In the genomic region with DNA sequence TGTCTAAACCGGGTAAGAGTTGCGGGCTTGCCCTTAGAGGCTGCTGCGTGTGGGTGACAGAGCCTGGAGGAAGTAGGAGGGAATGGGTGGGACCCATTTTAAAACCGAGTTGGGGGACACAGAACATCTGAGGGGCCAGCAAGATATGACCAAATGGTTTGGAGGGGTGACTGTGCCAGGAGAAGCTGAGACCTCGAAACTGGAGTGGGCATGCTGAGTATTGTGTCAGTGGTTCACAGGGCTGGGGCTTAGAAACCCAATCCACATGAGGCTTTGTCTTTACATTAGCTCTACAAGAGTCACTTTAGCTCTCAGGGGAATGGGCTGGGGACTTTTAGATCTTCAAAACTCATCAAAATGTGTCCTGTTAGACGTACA, we compare ENCODE assay signal across 8 mouse cellular contexts. TPM values are rescaled to one million over a fixed set of nuclear protein-coding genes. Genes with fewer than 3 reads are reported as not detected.
DNase-seq lines count a peak whose midpoint lies in the region; ATAC-seq and TF ChIP-seq lines count a peak whose summit lies in the region.

No protein-coding gene starts in this region.

- peak overlapping the region; percentile 39 for H3K27ac ChIP-seq in heart, embryonic 16.5 days (ENCODE audit: low read length)
- peak overlapping the region; percentile 56 for H3K27ac ChIP-seq in MEL (ENCODE audit: control insufficient read depth, low read depth, low read length)
- H3K27ac ChIP-seq in forebrain, postnatal 0 days (ENCODE audit: low read depth, low read length) = peak overlapping the region; percentile 24; the same call in 1 of the 2 replicates
- H3K27ac ChIP-seq in midbrain, embryonic 10.5 days (replicated peaks) = peak overlapping the region; percentile 84

- TF ChIP-seq RAD21 in MEL (IDR thresholded peaks at IDR 0.05; ENCODE audit: low read depth, low read length) = no peak

- no peak for DNase-seq in heart, postnatal 4 days
- no peak for DNase-seq in MEL (ENCODE audit: low read depth, low spot score)
- DNase-seq in forebrain, postnatal 0 days = no peak
- no peak for DNase-seq in midbrain, embryonic 10.5 days (ENCODE audit: low spot score)
- no peak for DNase-seq in thymus, postnatal 4 days
- DNase-seq in cerebellum, adult 11 months = no peak
- no peak for DNase-seq in layer of hippocampus, adult 11-12 months (ENCODE audit: low spot score)

- TF ChIP-seq POLR2A in MEL (IDR thresholded peaks at IDR 0.05; ENCODE audit: control insufficient read depth in 1 of 2, insufficient read depth in 1 of 2, low read depth in 1 of 2, low read length in 2 of 2, poor library complexity in 1 of 2) = peak in 1 of 2 experiments; percentile 47; a peak in 1 of 4 replicates

- H3K9ac ChIP-seq in heart, embryonic 16.5 days (ENCODE audit: low read length) = peak overlapping the region; percentile 69
- H3K9ac ChIP-seq in MEL (ENCODE audit: control insufficient read depth, low read depth, low read length, poor library complexity, severe bottlenecking) = peak overlapping the region; percentile 65
- H3K9ac ChIP-seq in forebrain, postnatal 0 days = peak overlapping the region; percentile 42

- H3K4me3 ChIP-seq in heart, embryonic 16.5 days (ENCODE audit: low read length) = peak overlapping the region; percentile 67
- peak overlapping the region; percentile 71 to 72 for H3K4me3 ChIP-seq in MEL (ENCODE audit: control insufficient read depth in 1 of 2, insufficient read depth in 1 of 2, low read depth in 2 of 2, low read length in 2 of 2)
- H3K4me3 ChIP-seq in forebrain, postnatal 0 days (ENCODE audit: low read depth, low read length) = peak overlapping the region; percentile 47
- H3K4me3 ChIP-seq in midbrain, embryonic 10.5 days = peak overlapping the region; percentile 65

- TF ChIP-seq CTCF in MEL (IDR thresholded peaks at IDR 0.05 in 2 of 3, conservative IDR thresholded peaks at IDR 0.05 in 1 of 3; ENCODE audit: control insufficient read depth in 1 of 3, insufficient read depth in 1 of 3, low read depth in 2 of 3, low read length in 3 of 3, poor library complexity in 1 of 3, severe bottlenecking in 1 of 3) = no peak
- no peak for TF ChIP-seq CTCF in forebrain, postnatal 0 days (IDR thresholded peaks at IDR 0.05; ENCODE audit: low read depth)

- H3K27me3 ChIP-seq in heart, embryonic 16.5 days (ENCODE audit: control insufficient read depth, insufficient read depth, low read length) = no peaks in the 10 kb centered on the region
- H3K27me3 ChIP-seq in MEL (ENCODE audit: control insufficient read depth in 1 of 2, insufficient read depth in 2 of 2, low read length in 2 of 2) = no peaks in the 10 kb centered on the region
- H3K27me3 ChIP-seq in forebrain, postnatal 0 days (ENCODE audit: insufficient read depth, low read length) = no peaks in the 10 kb centered on the region
- no peaks in the 10 kb centered on the region for H3K27me3 ChIP-seq in midbrain, embryonic 10.5 days (ENCODE audit: low read depth, poor library complexity, severe bottlenecking)

- peak overlapping the region; percentile 65 for H3K4me2 ChIP-seq in heart, embryonic 16.5 days (ENCODE audit: low read depth, low read length)
- H3K4me2 ChIP-seq in forebrain, postnatal 0 days (ENCODE audit: low read depth) = peak overlapping the region; percentile 54

- 11% methylated on average over 6 of the region's 6 CpGs for WGBS in heart, embryonic 16.5 days
- 23% methylated on average over 6 of the region's 6 CpGs for WGBS in forebrain, postnatal 0 days
- WGBS in midbrain, embryonic 10.5 days = 22% methylated on average over 6 of the region's 6 CpGs

- H3K36me3 ChIP-seq in heart, embryonic 16.5 days (ENCODE audit: control insufficient read depth, insufficient read depth) = 0 out of 2 replicates have a peak, but pooled peaks cover 4% of the 10 kb centered on the region
- H3K36me3 ChIP-seq in MEL (ENCODE audit: control insufficient read depth in 1 of 2, insufficient read depth in 2 of 2, low read length in 2 of 2) = peaks cover 0 to 2% of the 10 kb centered on the region in 2 experiments; a peak in 1 of 4 replicates
- no peaks in the 10 kb centered on the region for H3K36me3 ChIP-seq in forebrain, postnatal 0 days (ENCODE audit: insufficient read depth)
- peaks cover under 1% of the 10 kb centered on the region; the same call in 1 of the 2 replicates for H3K36me3 ChIP-seq in midbrain, embryonic 10.5 days

- H3K4me1 ChIP-seq in heart, embryonic 16.5 days (ENCODE audit: control insufficient read depth, insufficient read depth, low read length) = peaks cover 5% of the 10 kb centered on the region; the same call in 1 of the 2 replicates
- H3K4me1 ChIP-seq in MEL (ENCODE audit: control insufficient read depth in 1 of 2, insufficient read depth in 2 of 2, low read length in 2 of 2) = no peaks in the 10 kb centered on the region
- H3K4me1 ChIP-seq in forebrain, postnatal 0 days (ENCODE audit: insufficient read depth) = no peaks in the 10 kb centered on the region
- peaks cover 20% of the 10 kb centered on the region for H3K4me1 ChIP-seq in midbrain, embryonic 10.5 days

- TF ChIP-seq EP300 in MEL (IDR thresholded peaks at IDR 0.05; ENCODE audit: low read depth in 1 of 2, low read length in 2 of 2) = no peak

- H3K79me2 ChIP-seq in MEL (ENCODE audit: control insufficient read depth, insufficient read depth, low read length, poor library complexity) = no peaks in the 10 kb centered on the region; the same call in 1 of the 2 replicates

- ATAC-seq in heart, embryonic 16.5 days (replicated peaks; ENCODE audit: extremely low read depth, insufficient read depth, low FRiP score) = no peak
- no peak for ATAC-seq in forebrain, postnatal 0 days

- H3K9me3 ChIP-seq in heart, embryonic 16.5 days (replicated peaks; ENCODE audit: control insufficient read depth, low read length) = no peaks in the 10 kb centered on the region
- no peaks in the 10 kb centered on the region for H3K9me3 ChIP-seq in MEL (replicated peaks; ENCODE audit: insufficient read depth, low read length)
- no peaks in the 10 kb centered on the region for H3K9me3 ChIP-seq in forebrain, postnatal 0 days (ENCODE audit: low read length)
- no peaks in the 10 kb centered on the region for H3K9me3 ChIP-seq in midbrain, embryonic 10.5 days (replicated peaks)

TF ChIP-seq in MEL, 35 proteins besides CTCF, POLR2A, EP300 and RAD21:
- TF ChIP-seq MAZ (IDR thresholded peaks at IDR 0.05; ENCODE audit: low read depth, low read length) = no peak
- TF ChIP-seq MAX (IDR thresholded peaks at IDR 0.05; ENCODE audit: low read length) = no peak; the same call in 1 of the 2 replicates
- TF ChIP-seq UBTF (IDR thresholded peaks at IDR 0.05; ENCODE audit: borderline replicate concordance, insufficient read depth, low read depth, low read length) = no peak
- TF ChIP-seq NRF1 (IDR thresholded peaks at IDR 0.05; ENCODE audit: insufficient read depth, low read depth, low read length, poor library complexity, severe bottlenecking) = no peak
- TF ChIP-seq NELFE (IDR thresholded peaks at IDR 0.05; ENCODE audit: low read depth, low read length) = no peak
- no peak for TF ChIP-seq MAFK (IDR thresholded peaks at IDR 0.05; ENCODE audit: borderline replicate concordance, low read depth, low read length)
- no peak for TF ChIP-seq USF1 (IDR thresholded peaks at IDR 0.05; ENCODE audit: low read depth, low read length)
- TF ChIP-seq JUND (IDR thresholded peaks at IDR 0.05; ENCODE audit: low read depth, low read length) = no peak
- TF ChIP-seq ETS1 (IDR thresholded peaks at IDR 0.05; ENCODE audit: low read depth, low read length) = no peak
- no peak for TF ChIP-seq POLR2AphosphoS5 (IDR thresholded peaks at IDR 0.05; ENCODE audit: borderline replicate concordance, low read depth, low read length)
- no peak for TF ChIP-seq SIN3A (IDR thresholded peaks at IDR 0.05; ENCODE audit: low read length)
- no peak for TF ChIP-seq TAL1 (IDR thresholded peaks at IDR 0.05; ENCODE audit: low read length)
- TF ChIP-seq MYC (IDR thresholded peaks at IDR 0.05; ENCODE audit: low read depth, low read length) = no peak
- no peak for TF ChIP-seq ZKSCAN1 (IDR thresholded peaks at IDR 0.05; ENCODE audit: low read depth, low read length)
- no peak for TF ChIP-seq HCFC1 (IDR thresholded peaks at IDR 0.05; ENCODE audit: low read depth, low read length)
- no peak for TF ChIP-seq POLR2AphosphoS2 (IDR thresholded peaks at IDR 0.05; ENCODE audit: low read length)
TF ChIP-seq in MEL: peak in this region for 0.

RNA-seq across cellular contexts. Expression of a gene that starts 0.3 kb away (rescaled TPM):
- polyA plus RNA-seq in heart, embryonic 16.5 days (2015; fragmentation: Nextera tagmentation; extraction: Ambion mirVana) = 14.2 and 15.1 TPM in 2 replicates
- total RNA-seq in heart, postnatal 4 days (2021) = 10 to 100 TPM; 15.9 to 16.3 TPM
- 17.9 and 19.4 TPM in 2 replicates for total RNA-seq in MEL (2012; rRNA removed)
- 10 to 100 TPM in 1 of 2 experiments, not detected in 1; 23.1 TPM for polyA plus RNA-seq in MEL (2012; ENCODE audit: insufficient read depth in 1 of 2, insufficient read length in 2 of 2, low read depth in 1 of 2, low replicate concordance in 2 of 2, missing spikeins in 1 of 2)
- 49.1 and 49.9 TPM in 2 replicates for total RNA-seq in forebrain, postnatal 0 days (2014; rRNA removed)
- 41.7 and 44.8 TPM in 2 replicates for polyA plus RNA-seq in forebrain, postnatal 0 days (2015; fragmentation: Nextera tagmentation; extraction: Ambion mirVana)
- 44.1 and 47.3 TPM in 2 replicates for polyA plus RNA-seq in midbrain, embryonic 10.5 days (2016; fragmentation: Nextera tagmentation; extraction: Ambion mirVana)

RNA-seq across cellular contexts. Expression of a gene that starts 0.5 kb away (rescaled TPM):
- 57.8 and 58.4 TPM in 2 replicates for polyA plus RNA-seq in heart, embryonic 16.5 days (2015; fragmentation: Nextera tagmentation; extraction: Ambion mirVana)
- 10 to 100 TPM; 35.4 to 36.6 TPM for total RNA-seq in heart, postnatal 4 days (2021)
- total RNA-seq in MEL (2012; rRNA removed) = 30.4 and 33.5 TPM in 2 replicates
- polyA plus RNA-seq in MEL (2012; ENCODE audit: insufficient read depth in 1 of 2, insufficient read length in 2 of 2, low read depth in 1 of 2, low replicate concordance in 2 of 2, missing spikeins in 1 of 2) = 10 to 100 TPM in 1 of 2 experiments, not detected in 1; 35.3 TPM
- total RNA-seq in forebrain, postnatal 0 days (2014; rRNA removed) = 41.4 and 47.1 TPM in 2 replicates
- polyA plus RNA-seq in forebrain, postnatal 0 days (2015; fragmentation: Nextera tagmentation; extraction: Ambion mirVana) = 95.5 and 105 TPM in 2 replicates
- 104 and 105 TPM in 2 replicates for polyA plus RNA-seq in midbrain, embryonic 10.5 days (2016; fragmentation: Nextera tagmentation; extraction: Ambion mirVana)

Comparison
In these comparisons a context has a peak if more than half of its experiments do, and no peak if none do; other contexts are left out.
1. H3K27ac ChIP-seq: peak in every context shown above with its lines; median percentile 84 in midbrain, embryonic 10.5 days; 56 in MEL; 39 in heart, embryonic 16.5 days; 24 in forebrain, postnatal 0 days.